Mouse (Mus musculus) brain, embryonic 14.5 days (tissue): ENCODE data around the gene Zmiz1. TPM values are rescaled to one million over a fixed set of nuclear protein-coding genes. Genes with fewer than 3 reads are reported as not detected.

Experiments used
- DNase-seq: peaks from one replicate; pipeline ENCODE4 v3.0.0-alpha.2; 2011; ENCODE audit warnings: low read depth
- CTCF ChIP-seq: fragments of 200-500 bp; IDR thresholded peaks from 2 replicates; pipeline ENCODE4 v1.5.1; 2012; ENCODE audit warnings: inconsistent platforms, mild to moderate bottlenecking, moderate library complexity, borderline replicate concordance; ENCODE audit not compliant: insufficient read depth, insufficient read length; ENCODE audit errors: extremely low read depth
- POLR2A ChIP-seq: fragments of 200-500 bp; IDR thresholded peaks from 2 replicates; pipeline ENCODE4 v1.6.1; 2012; ENCODE audit warnings: mild to moderate bottlenecking, inconsistent platforms, borderline replicate concordance; ENCODE audit not compliant: poor library complexity, insufficient read depth, insufficient read length, severe bottlenecking; ENCODE audit errors: extremely low read depth
- polyA plus RNA-seq: library from polyadenylated mRNA; depleted of rRNA; stranded (reverse); fragments of >200 nt; gene quantifications from 2 replicates; pipeline ENCODE4 v1.2.3, GENCODE M21; 2012; rRNA removed

Gene Zmiz1
- 55.4 and 141 TPM in 2 replicates for polyA plus RNA-seq

DNA sequence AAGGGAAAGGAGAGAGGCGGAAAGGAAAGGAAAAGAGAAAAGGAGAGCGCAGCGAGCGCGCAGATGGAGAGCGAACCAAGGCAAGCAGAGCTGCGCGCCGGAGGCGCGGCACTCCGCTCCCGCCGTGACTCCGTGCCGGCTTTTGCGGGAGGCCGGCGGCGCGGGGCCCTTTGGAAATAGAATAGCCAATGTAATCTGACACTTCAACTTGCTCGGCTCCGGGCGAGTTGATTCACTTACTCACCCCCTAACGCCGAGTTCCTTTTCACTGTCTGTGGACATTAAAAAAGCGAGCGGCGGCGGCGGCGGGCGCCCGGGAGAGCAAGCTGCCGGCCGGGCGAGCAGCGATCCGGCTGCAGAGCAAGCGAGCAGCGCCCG is at the start of gene Zmiz1:
Gene Zmiz1, plus strand, starts transcription at position 170 of the 378 bp plus-strand sequence.
- peak; percentile 96 for DNase-seq
- TF ChIP-seq POLR2A (peak; percentile 54), CTCF (no peak)

GRCm38 (mm10) chr14:25411848-25412527 is 47.0 kb upstream of the Zmiz1 start:
- DNase-seq, result no peak
- no peak for TF ChIP-seq POLR2A
- TF ChIP-seq CTCF, result no peak

DNA sequence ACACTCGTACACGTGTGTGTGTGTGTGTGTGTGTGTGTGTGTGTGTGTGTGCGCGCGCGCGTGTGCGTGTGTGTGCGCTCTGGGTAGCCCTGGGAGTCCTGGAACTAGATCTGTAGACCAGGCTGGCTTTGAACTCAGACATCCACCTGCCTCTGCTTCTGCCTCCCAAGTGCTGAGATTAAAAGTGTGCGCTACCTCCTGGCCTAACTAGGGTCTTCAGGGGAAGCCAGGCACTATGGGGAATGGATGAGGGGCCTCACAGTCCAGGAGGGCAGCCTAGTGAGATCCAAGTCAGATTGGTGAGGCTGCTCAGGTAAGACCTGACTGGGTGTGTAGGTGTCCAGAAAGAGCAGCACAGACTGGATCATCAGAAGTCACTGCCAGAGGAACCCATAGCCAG is 46.2 kb upstream of the Zmiz1 start:
- no peak for DNase-seq
- TF ChIP-seq CTCF (no peak), POLR2A (no peak)

DNA sequence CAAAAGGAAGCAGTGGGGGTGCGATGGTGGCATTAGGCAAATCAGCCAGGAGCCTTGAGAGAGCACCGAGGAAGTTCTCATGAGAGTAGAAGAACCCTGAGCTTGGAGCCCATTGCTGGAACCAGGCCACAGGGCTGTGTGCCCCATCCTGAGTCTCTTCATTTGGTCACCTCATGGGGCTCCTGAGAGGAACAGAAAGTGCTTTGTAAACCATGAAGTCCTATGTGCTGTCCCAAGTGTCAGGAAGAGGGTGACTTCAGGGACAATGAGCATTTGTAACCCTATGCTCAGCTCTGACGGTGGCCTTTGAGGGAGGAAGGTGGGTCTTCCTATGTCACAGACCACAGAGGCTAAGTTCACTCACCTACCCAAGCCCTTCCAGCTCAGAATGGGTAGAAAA is 45.5 kb upstream of the Zmiz1 start:
- no peak for DNase-seq
- TF ChIP-seq POLR2A, result no peak
- no peak for TF ChIP-seq CTCF

- DNase-seq, result no peak
Measured at GRCm38 (mm10) chr14:25414115-25414514, 44.9 kb upstream of the Zmiz1 start.

GRCm38 (mm10) chr14:25420001-25420690 is 38.8 kb upstream of the Zmiz1 start:
- DNase-seq, result no peak

More at GRCm38 (mm10) chr14:25414115-25414514, 44.9 kb upstream of the Zmiz1 start:
- no peak for TF ChIP-seq POLR2A
- TF ChIP-seq CTCF, result no peak

DNA sequence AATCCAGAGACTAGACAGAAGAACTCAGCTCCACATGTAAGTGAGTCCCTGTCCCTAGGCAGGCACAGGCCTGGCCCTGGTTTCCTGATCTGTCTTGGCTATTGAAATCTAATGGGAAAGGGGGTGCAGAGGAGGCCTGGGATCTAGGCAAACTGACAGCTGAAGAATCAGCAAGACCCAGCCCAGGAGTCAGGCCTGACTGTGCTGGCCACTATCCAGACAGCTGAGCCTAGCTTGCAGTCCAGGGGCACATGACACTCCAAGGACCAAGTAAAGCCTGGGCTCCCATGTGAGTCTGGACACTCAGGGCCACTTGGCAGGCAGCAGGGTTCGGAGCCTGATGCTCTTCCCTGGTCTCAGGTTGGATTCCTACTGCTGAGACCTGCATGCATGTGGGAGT is 38.0 kb upstream of the Zmiz1 start:
- DNase-seq, result peak; percentile 65
- TF ChIP-seq POLR2A (no peak), CTCF (no peak)

More at GRCm38 (mm10) chr14:25420001-25420690, 38.8 kb upstream of the Zmiz1 start:
- TF ChIP-seq CTCF (no peak), POLR2A (no peak)

DNA sequence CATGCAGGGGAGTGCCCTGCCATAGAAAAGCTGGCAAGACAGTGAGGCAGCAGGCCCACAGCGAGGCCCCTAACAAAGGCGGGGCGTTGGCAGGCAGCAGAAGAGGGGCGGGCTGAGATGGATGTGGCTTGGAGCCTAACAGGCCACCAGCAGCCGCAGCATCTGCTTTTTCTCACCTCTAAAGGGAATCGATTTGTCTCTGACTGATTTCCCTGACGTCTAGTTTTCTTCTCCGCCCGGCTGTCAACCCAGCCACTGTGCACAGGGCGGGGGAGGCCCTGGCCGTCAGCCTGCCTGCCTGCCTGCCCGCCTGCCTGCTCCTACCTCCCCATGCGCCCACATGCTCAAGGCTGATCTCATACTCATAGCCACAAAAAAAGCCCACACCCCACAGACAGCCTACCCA is 37.4 kb upstream of the Zmiz1 start:
- peak; percentile 95 for DNase-seq
- no peak for TF ChIP-seq POLR2A
- no peak for TF ChIP-seq CTCF

GRCm38 (mm10) chr14:25422946-25423345 is 36.0 kb upstream of the Zmiz1 start:
- peak; percentile 40 for DNase-seq
- TF ChIP-seq POLR2A, result no peak
- TF ChIP-seq CTCF, result no peak

DNA sequence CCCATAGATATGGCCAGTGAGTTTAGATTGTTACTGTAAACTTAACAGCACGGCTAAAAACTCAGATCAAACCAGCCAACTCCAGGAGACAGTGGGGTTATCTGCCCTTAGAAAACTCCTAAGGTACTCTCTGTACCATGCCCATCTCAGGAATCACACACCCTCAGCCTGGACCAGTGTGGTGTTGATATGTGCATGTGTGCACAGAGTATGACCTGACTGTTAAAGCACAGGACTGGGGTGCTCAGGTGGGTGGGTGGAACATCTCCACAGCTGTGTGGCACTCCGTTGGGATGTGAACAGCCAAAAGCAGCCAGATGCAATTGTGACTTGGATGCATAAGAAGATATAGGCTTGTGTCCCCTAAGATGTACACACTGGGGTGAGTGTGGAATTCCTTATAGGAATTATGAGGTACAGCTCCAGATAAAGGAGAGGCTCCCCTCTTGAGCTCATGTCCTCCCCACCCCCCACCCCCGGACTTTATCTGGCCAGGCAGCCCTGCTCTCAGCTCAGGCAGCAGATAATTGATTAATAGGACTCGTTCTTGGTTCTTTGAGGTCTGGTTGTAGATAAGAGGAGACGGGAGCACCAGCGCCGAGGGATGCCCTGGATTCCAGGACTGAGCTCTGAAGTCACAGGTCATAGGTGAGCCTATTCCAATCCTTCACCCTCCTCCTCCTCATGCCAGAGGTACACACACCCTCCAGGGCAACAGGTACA is 35.1 kb upstream of the Zmiz1 start:
- TF ChIP-seq CTCF (no peak), POLR2A (no peak)
- no peak for DNase-seq

GRCm38 (mm10) chr14:25438255-25438654 is 20.7 kb upstream of the Zmiz1 start:
- TF ChIP-seq CTCF (no peak), POLR2A (no peak)
- DNase-seq, result no peak
